Mouse (Mus musculus) cortical plate, adult 2 months (tissue): ENCODE results near the gene Imp3.

Experiments
- CTCF ChIP-seq: fragments of 200-500 bp; IDR thresholded peaks from 2 replicates; pipeline ENCODE4 v1.5.1; 2011; ENCODE audit warnings: mild to moderate bottlenecking, control low read depth, low read length; ENCODE audit not compliant: insufficient read depth; ENCODE audit errors: extremely low read depth
- POLR2A ChIP-seq: fragments of 200-500 bp; IDR thresholded peaks from 2 replicates; pipeline ENCODE4 v1.6.1; 2011; ENCODE audit warnings: mild to moderate bottlenecking, low read length, control low read depth; ENCODE audit not compliant: insufficient read depth; ENCODE audit errors: extremely low read depth

GRCm38 (mm10) chr9:56924651-56925027 lies 12.6 kb upstream of the Imp3 start:
- TF ChIP-seq POLR2A (no peak), CTCF (no peak)
